Mouse (Mus musculus): ENCODE measurements around the gene Sel1l3.

DNA sequence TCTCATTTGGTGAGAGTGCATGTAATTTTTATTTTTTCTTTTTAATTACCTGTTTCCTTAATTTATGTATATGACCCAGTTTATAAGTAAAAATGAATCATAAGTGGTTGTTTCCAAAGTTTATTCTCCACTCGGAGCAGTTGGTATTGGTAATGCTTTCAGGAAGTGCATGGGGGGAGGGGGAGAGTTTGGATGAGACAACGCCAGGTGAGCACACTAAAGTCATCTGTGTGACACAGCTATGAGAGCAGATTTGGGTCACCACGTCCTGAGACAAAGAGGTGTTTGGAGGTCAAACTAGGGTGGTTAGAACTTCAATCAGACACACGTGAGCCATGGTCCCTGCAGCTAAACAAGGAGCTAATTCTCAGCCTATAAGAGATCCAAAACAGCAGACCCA is 89.0 kb downstream of the Sel1l3 start:
- TF ChIP-seq CTCF (conservative IDR thresholded peaks at IDR 0.05; ENCODE audit: insufficient read depth, insufficient read length, low read depth, low read length) = no peak
- TF ChIP-seq POLR2A (IDR thresholded peaks at IDR 0.05; ENCODE audit: low read depth, low read length) = no peak

All from kidney, adult 2 months (tissue).